In genomic region chr7:97324342-97324741, GRCm38 (mm10) we compare ENCODE assay signal across 16 mouse cellular contexts.
"Had no signal": no experiment of that assay in that cellular context is flagged by ENCODE, and none has a peak within 500 bp of the region (broad histone marks: within the 10 kb centered on the region; RNA-seq: fewer than 3 reads in every experiment).

No protein-coding gene starts in this region.

- H3K9ac ChIP-seq: neural tube, embryonic 13.5 days; neural tube, embryonic 15.5 days; stomach, embryonic 15.5 days had no signal

- H3K36me3 ChIP-seq: stomach, embryonic 15.5 days had no signal

- H3K9me3 ChIP-seq: neural tube, embryonic 13.5 days; neural tube, embryonic 15.5 days; stomach, embryonic 15.5 days had no signal

- H3K27ac ChIP-seq: neural tube, embryonic 13.5 days; neural tube, embryonic 15.5 days; stomach, embryonic 15.5 days; stomach, postnatal 0 days had no signal

- H3K4me3 ChIP-seq: neural tube, embryonic 13.5 days; neural tube, embryonic 15.5 days; stomach, embryonic 15.5 days had no signal

- DNase-seq: retina, postnatal 1 day; right cerebral cortex, adult 18-20 months; right cerebral cortex, postnatal 14 days; right cerebral cortex, postnatal 25 days; right cerebral cortex, postnatal 4 days; spleen, adult 18-20 months; thymus, adult 18-20 months; thymus, adult 2 months; thymus, postnatal 14 days; thymus, postnatal 25 days; thymus, postnatal 36 days; thymus, postnatal 4 days had no signal
